Mouse (Mus musculus) erythroblast, embryonic 14.5 days (primary cell): ENCODE results near the gene Tal1. TPM values are rescaled to one million over a fixed set of nuclear protein-coding genes. Genes with fewer than 3 reads are reported as not detected.

Experiments used
- H3K27me3 ChIP-seq: 2 replicates; pipeline ENCODE4 v1.6.1; 2012; ENCODE audit warnings: inconsistent platforms; ENCODE audit not compliant: control insufficient read depth
- H3K36me3 ChIP-seq: 2 replicates; pipeline ENCODE4 v1.6.1; 2012; ENCODE audit warnings: mild to moderate bottlenecking, inconsistent platforms; ENCODE audit not compliant: control insufficient read depth
- H3K4me1 ChIP-seq: 2 replicates; pipeline ENCODE4 v1.6.1; 2012; ENCODE audit warnings: inconsistent platforms; ENCODE audit not compliant: control insufficient read depth
- H3K4me3 ChIP-seq: replicated peaks from 2 replicates; pipeline ENCODE3; 2012; ENCODE audit warnings: moderate library complexity, mild to moderate bottlenecking, inconsistent platforms
- H3K9me3 ChIP-seq: 2 replicates; pipeline ENCODE4 v1.6.1; 2012; ENCODE audit warnings: low read length, inconsistent platforms, mixed read lengths; ENCODE audit not compliant: control insufficient read depth
- GATA1 ChIP-seq: IDR thresholded peaks from 2 replicates; pipeline ENCODE4 v1.6.1; 2012; ENCODE audit warnings: low read length, inconsistent platforms, mixed read lengths
- TAL1 ChIP-seq: IDR thresholded peaks from 3 replicates; pipeline ENCODE4 v1.6.1; 2012; ENCODE audit warnings: low read length, inconsistent platforms, mixed read lengths
- polyA plus RNA-seq: library from polyadenylated mRNA; stranded (reverse); fragments of >175 nt; gene quantifications from 2 replicates; pipeline ENCODE4 v1.2.3, GENCODE M21; 2012

Tal1 gene
- polyA plus RNA-seq, 1 experiment = 98.0 TPM

- TF ChIP-seq GATA1 (peak; percentile 77), TAL1 (peak; percentile 97)
- Histone ChIP-seq H3K4me3 (peak overlapping the region; percentile 66), H3K27me3 (peaks cover 4% of the 10 kb centered on the region), H3K36me3 (peaks cover 37% of the 10 kb centered on the region), H3K9me3 (no peaks in the 10 kb centered on the region), H3K4me1 (peaks cover 86% of the 10 kb centered on the region)
Observed at GRCm38 (mm10) chr4:115095671-115096434, 39.6 kb downstream of the Tal1 start.

GRCm38 (mm10) chr4:115096435-115097145, 40.4 kb downstream of the Tal1 start:
- TF ChIP-seq TAL1 (no peak), GATA1 (no peak)
- Histone ChIP-seq H3K4me1 (peaks cover 82% of the 10 kb centered on the region), H3K27me3 (peaks cover 6% of the 10 kb centered on the region), H3K36me3 (peaks cover 30% of the 10 kb centered on the region), H3K9me3 (no peaks in the 10 kb centered on the region), H3K4me3 (peak overlapping the region; percentile 66)

- peaks cover 80% of the 10 kb centered on the region for H3K4me1 ChIP-seq
Observed at GRCm38 (mm10) chr4:115097146-115097496, 40.9 kb downstream of the Tal1 start.

GRCm38 (mm10) chr4:115101682-115102081, 45.5 kb downstream of the Tal1 start:
- Histone ChIP-seq H3K9me3 (no peaks in the 10 kb centered on the region), H3K36me3 (no peaks in the 10 kb centered on the region), H3K27me3 (peaks cover 9% of the 10 kb centered on the region), H3K4me3 (no peak overlapping the region), H3K4me1 (peaks cover 58% of the 10 kb centered on the region)
- TF ChIP-seq GATA1 (no peak), TAL1 (no peak)

More at GRCm38 (mm10) chr4:115097146-115097496, 40.9 kb downstream of the Tal1 start:
- TF ChIP-seq GATA1 (no peak), TAL1 (no peak)
- peaks cover 25% of the 10 kb centered on the region for H3K36me3 ChIP-seq
- H3K4me3 ChIP-seq = peak overlapping the region; percentile 66
- peaks cover 6% of the 10 kb centered on the region for H3K27me3 ChIP-seq
- H3K9me3 ChIP-seq = no peaks in the 10 kb centered on the region

- no peak overlapping the region for H3K4me3 ChIP-seq
- H3K27me3 ChIP-seq = peaks cover 9% of the 10 kb centered on the region
- TF ChIP-seq GATA1 = no peak
- no peak for TF ChIP-seq TAL1
- H3K36me3 ChIP-seq = no peaks in the 10 kb centered on the region
- H3K9me3 ChIP-seq = no peaks in the 10 kb centered on the region
- peaks cover 40% of the 10 kb centered on the region for H3K4me1 ChIP-seq
Observed at GRCm38 (mm10) chr4:115103510-115103909, 47.3 kb downstream of the Tal1 start.

- TF ChIP-seq GATA1 (peak; percentile 61), TAL1 (no peak)
- peaks cover 22% of the 10 kb centered on the region for H3K27me3 ChIP-seq
Observed at GRCm38 (mm10) chr4:115111167-115111566, 54.9 kb downstream of the Tal1 start.

GRCm38 (mm10) chr4:115113266-115113665, 57.0 kb downstream of the Tal1 start:
- peaks cover 7% of the 10 kb centered on the region for H3K9me3 ChIP-seq
- TF ChIP-seq GATA1 (no peak), TAL1 (no peak)
- H3K4me1 ChIP-seq = no peaks in the 10 kb centered on the region
- peaks cover 25% of the 10 kb centered on the region for H3K27me3 ChIP-seq
- H3K4me3 ChIP-seq = no peak overlapping the region
- H3K36me3 ChIP-seq = no peaks in the 10 kb centered on the region

More at GRCm38 (mm10) chr4:115111167-115111566, 54.9 kb downstream of the Tal1 start:
- no peak overlapping the region for H3K4me3 ChIP-seq
- H3K36me3 ChIP-seq = no peaks in the 10 kb centered on the region
- no peaks in the 10 kb centered on the region for H3K4me1 ChIP-seq
- peaks cover 4% of the 10 kb centered on the region for H3K9me3 ChIP-seq

- Histone ChIP-seq H3K27me3 (peaks cover 4% of the 10 kb centered on the region; the same call in 1 of the 2 replicates), H3K4me1 (no peaks in the 10 kb centered on the region), H3K9me3 (peaks cover 7% of the 10 kb centered on the region), H3K4me3 (no peak overlapping the region), H3K36me3 (no peaks in the 10 kb centered on the region)
- TF ChIP-seq GATA1 (no peak), TAL1 (no peak)
Observed at GRCm38 (mm10) chr4:115119642-115120041, 63.4 kb downstream of the Tal1 start.

GRCm38 (mm10) chr4:115121162-115121561, 64.9 kb downstream of the Tal1 start:
- H3K4me3 ChIP-seq = no peak overlapping the region
- no peaks in the 10 kb centered on the region for H3K4me1 ChIP-seq
- TF ChIP-seq TAL1 = no peak
- TF ChIP-seq GATA1 = no peak
- no peaks in the 10 kb centered on the region for H3K36me3 ChIP-seq
- peaks cover 4% of the 10 kb centered on the region for H3K9me3 ChIP-seq
- H3K27me3 ChIP-seq = peaks cover 3% of the 10 kb centered on the region; the same call in 1 of the 2 replicates

Other genes starting within 250 kb of the Tal1 start
- gene Gm12830, start 234.7 kb upstream of the Tal1 start, polyA plus RNA-seq = not detected in 2 replicates
- 0.01 TPM in 1 of 2 replicates, not detected in the other for gene Foxd2, start 147.6 kb upstream of the Tal1 start, polyA plus RNA-seq
- not detected in 2 replicates for gene Foxe3, start 130.4 kb upstream of the Tal1 start, polyA plus RNA-seq
- gene Cmpk1, start 69.2 kb upstream of the Tal1 start, polyA plus RNA-seq = 2.7 and 2.9 TPM in 2 replicates
- 0.18 and 0.25 TPM in 2 replicates for gene Stil, start 56.3 kb upstream of the Tal1 start, polyA plus RNA-seq
- 0.99 and 2.2 TPM in 2 replicates for gene Pdzk1ip1, start 32.3 kb downstream of the Tal1 start, polyA plus RNA-seq
- not detected in 2 replicates for gene Cyp4x1, start 77.9 kb downstream of the Tal1 start, polyA plus RNA-seq
- not detected in 2 replicates for gene Cyp4a29, start 185.7 kb downstream of the Tal1 start, polyA plus RNA-seq
- not detected in 2 replicates for gene Cyp4a12a, start 242.6 kb downstream of the Tal1 start, polyA plus RNA-seq